Mouse (Mus musculus) cortical plate, adult 2 months (tissue): ENCODE data around the gene Gm14139.
"Not testable (repeated sequence)": the region's sequence is repeated elsewhere in the genome, so short reads cannot be mapped to it uniquely, and the experiment has no call there.

Source experiments
- CTCF ChIP-seq: fragments of 200-500 bp; IDR thresholded peaks from 2 replicates; pipeline ENCODE4 v1.5.1; 2011; ENCODE audit warnings: mild to moderate bottlenecking, control low read depth, low read length; ENCODE audit not compliant: insufficient read depth; ENCODE audit errors: extremely low read depth
- POLR2A ChIP-seq: fragments of 200-500 bp; IDR thresholded peaks from 2 replicates; pipeline ENCODE4 v1.6.1; 2011; ENCODE audit warnings: mild to moderate bottlenecking, low read length, control low read depth; ENCODE audit not compliant: insufficient read depth; ENCODE audit errors: extremely low read depth

DNA sequence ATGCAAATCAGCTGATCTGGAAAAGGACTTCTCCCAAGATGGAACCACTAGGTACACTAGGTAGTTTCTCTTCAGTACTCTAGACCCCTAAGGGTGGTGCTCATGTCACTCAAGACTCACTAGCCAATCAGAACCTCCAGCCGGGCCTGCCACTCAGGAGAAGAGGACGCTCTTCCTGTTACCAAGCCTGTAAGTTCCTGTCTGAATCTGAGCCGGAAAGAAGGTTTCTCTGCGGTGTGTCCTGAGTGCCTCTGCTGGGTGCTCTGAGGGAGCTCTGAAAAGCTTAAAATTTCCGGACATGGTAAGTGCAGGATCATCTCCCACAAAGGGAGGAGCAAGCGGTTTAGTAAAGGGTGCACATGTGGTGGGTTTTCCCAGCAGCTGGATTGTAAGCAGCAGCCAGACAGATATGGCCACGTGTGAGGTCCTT lies at the start of gene Gm14139:
- TF ChIP-seq CTCF, POLR2A: not testable (repeated sequence)
